Mouse (Mus musculus) frontal cortex, postnatal 10 days (tissue): ENCODE measurements around the gene Arih2.

Experiments used
- DNase-seq, 2 experiments: peaks; one replicate each; pipeline ENCODE4 v3.0.0; 2022; ENCODE audit warnings: low spot score in 2 of 2, mixed read lengths in 1 of 2

Gene Arih2

DNA sequence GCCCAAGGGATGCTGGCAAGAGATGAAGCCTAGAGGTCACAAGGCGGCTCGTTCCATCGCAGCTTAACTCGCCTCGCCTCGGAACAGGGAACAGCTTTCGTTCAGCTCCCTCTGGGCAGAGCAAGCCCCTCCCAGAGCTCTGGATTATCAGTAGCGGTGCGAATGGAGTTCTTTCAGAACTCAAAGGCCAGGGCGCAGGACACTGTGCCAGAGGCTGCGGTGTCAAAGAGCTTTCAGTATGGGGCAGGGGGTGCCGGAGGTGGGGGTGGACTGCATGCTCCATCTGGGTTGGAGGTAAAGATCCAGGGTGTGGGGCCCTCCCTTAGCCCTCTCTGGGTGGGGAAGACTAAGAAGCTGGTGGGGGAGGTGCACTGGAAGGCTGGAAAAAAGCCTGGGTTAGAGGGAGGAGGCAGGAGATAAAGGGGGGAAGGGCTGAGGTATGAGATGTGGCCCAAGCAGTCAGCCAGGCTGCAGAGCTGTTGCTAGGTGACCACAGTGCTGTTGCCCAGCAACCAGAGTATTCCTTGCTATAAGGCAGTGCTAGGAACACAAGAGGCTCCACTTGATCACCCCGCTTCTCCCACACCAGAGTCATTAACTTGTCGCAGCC, 61.5 kb downstream of the Arih2 start:
- DNase-seq: peak; percentile 80 to 90

DNA sequence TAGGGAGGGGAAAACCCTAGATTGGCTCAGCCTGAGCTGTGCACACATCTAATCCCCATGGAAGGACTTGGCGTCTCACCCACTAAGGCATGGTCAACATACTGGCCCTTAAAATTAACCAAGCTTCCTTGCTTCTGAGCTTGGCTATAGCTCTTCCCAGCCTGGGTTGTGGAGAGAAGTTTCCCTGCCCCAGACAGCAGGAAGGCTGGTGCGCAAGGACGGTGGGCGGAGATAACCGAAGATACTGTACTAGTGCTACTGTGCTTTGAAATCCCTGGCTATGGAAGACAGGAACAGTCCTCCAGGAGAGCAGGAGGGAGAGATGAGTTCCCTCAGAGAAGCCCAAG, 69.9 kb downstream of the Arih2 start:
- no peak for DNase-seq

DNA sequence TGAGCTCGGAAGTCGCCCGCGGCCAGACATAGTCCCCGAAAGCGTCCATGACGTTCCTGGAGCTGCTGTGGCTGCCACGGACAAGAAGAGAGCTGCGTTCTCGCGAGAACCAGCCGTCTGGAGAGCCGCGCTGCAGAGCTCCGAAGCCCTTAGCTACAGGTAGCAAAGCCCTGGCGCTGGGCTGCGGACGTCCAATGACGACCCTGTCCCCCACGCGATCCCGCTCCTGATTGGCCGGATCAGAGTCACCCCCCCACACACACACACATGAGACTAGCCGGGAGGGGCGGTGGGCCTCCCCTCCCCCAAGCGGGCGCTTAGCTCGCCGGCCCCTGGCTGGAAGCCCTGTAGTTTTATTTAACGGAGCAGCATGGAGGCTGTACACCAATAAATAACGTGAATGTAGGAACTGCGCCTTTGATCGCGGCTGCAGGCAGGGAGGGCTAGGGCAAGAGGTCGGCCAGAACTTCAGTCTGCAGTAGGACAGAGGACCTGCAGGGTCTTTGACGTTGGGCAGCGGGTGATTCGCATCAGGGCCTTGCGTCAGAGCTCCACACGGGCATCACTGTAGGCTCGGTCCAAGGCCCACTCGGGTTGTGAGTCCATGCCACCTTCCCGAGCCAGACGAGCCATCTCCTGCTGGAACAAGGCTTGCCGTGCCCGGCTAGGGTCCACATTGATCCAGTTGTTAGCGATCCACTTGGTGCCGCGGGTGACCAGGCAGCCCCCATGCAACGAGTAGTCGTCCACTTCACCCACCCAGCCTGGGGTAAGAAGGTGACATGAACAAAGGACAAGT, 70.4 kb downstream of the Arih2 start, which contains the start of gene Wdr6:
TSS of gene Wdr6 (minus strand) at position 195 of the 799 bp plus-strand sequence.
- peak; percentile 95 to 96 for DNase-seq

DNA sequence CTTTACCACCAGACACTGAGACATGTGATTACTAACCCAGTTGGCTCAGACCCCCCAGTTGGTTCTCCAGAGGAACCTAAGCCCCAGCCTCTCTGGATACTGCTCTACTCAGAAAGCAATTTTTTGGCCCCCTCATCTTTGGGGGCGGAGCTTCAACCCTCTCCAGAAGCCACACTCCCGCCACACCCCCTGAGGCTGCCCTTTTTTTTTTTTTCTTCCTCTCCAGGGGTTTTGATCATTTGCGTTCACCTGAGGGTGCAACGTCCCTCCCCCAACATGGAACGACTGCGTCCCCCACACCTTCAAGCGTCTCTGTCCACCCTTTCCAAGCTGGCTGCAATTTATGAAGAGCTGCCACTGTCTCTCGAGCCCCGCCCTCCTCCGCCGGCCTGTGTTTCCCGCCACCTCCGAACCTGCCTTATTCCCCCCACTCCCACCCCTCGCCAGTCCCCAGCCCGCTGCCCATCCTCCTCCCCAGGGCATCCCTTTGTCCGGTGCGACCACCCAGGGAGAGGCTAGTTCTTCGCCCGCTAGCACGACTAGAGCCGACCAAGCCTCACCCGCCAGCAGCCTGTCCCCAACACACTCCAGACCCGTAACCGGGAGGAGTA, 71.1 kb downstream of the Arih2 start:
- no peak for DNase-seq

DNA sequence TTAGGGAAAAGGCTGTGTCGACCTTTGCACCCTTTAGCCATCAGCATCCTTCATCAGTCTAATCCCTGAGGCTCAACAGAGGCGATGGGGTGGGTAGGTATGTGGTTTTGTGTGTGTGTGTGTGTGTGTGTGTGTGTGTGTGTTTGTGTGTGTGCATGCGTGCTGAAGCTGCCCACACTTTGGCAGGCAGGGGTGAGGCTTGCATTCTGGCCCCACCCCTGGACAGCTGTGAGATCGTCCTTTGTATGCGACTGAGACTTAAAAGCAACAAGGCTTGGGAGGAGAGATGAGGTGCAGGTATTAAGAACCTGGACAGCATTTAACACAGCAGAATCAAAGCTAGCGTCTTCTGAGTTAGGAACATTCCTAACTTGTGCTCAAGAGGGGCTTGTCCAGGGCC, 72.2 kb downstream of the Arih2 start:
- no peak for DNase-seq

DNA sequence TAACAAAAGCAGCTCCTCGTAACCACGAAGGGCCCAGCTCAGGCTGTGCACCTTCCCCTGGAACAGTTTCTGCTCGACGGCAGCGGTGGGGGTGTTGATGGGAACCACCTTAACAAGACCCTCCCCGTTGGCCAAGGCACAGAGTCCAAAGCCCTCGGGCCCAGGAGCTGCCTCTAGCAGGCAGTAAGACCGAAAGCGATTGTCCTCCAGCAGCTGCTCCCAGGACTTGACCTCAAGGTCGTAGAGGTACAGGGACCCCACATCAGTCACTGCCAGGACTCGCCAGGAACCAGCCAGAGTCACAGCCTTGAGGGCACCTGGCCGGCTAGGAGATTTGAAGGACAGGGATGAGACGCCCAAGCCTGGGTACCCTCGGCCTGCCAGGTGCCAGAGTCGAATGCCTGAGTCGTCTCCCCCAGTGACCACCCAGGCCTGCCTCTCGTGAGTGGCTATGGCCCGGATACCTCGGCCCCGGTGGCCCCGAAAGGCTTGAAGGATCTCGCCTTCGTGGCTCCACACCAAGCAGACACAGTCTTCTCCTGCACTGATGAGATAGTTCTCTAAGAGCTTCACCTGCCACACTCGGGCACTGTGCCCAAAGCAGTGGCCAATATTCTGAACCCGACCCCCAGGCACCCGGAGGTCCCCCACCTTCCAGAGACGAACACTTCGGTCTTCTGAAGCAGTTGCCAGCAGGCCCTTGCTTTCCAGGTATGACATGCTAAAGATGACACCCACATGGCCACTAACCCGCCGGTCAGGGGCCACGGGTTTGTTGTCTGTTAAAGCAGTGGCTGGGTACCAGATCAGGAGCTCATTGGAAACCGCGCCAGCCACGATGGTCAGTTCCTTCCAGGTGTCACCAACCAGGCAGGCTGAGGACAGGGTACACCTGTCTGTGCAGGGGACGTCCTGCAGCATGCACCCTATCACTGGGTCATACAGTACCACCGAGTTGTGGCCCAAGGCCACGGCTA, 73.6 kb downstream of the Arih2 start:
- no peak for DNase-seq

DNA sequence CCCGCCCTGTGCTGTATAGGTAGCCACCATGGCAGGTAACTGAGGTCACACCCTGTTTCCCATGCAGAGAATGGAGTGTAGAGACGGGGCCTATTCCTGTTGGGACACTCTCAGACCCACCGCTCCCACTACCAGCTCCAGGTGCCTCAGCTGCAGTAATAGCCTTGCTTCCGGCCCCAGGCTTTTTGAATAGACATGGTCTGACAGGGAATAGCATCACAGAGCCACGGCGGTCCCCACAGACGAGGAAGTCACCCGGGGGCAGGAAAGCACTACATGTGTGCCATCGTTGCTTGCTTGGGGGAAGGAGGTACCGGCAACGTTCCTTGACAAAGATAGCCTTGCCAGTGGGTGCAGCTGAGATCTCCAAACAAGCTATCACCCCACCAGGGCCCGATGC, 74.3 kb downstream of the Arih2 start:
- DNase-seq: no peak

DNA sequence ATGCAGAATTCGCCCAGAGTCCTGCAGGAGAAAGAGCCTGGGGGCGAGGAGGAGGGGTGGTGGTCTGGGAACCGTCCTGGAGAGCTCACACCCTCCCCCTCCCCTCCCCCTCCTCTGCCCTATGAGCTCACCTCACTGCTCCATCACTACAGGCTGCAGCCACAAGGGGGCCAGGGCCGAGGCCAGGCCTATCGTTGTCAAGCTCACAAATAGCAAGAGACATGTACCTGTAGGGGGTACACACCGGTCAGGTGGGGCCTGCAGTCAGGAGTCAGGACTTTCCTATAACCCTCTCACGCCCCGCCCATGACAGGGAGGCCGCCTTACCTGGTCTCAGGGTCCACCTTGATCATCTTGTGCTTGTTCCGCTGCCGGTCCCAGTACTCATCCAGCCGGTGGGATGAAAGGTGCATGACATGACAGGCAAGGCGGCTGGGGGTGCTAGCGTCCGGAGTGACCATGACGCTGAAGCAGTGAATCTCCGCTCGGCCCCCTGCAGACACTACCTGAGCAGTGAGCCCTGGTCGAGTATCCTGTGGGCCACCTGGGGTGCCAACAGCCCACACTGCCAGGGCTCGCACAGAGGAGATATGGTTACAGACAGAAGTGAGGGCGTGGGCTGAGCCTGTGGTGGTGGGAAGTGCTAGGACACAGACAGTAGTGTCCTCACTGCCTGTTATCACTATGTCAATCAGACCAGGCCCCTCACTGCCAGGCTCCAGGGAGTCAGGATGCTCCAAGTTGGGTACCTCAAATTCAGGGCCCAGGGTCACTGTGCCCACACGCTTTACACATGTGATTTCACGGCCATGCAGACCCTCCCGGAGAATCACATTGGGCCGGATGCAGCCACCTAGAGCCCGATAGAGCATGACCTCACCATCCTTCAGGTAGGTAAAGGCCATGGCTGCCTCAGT, 75.2 kb downstream of the Arih2 start:
- DNase-seq: no peak

DNA sequence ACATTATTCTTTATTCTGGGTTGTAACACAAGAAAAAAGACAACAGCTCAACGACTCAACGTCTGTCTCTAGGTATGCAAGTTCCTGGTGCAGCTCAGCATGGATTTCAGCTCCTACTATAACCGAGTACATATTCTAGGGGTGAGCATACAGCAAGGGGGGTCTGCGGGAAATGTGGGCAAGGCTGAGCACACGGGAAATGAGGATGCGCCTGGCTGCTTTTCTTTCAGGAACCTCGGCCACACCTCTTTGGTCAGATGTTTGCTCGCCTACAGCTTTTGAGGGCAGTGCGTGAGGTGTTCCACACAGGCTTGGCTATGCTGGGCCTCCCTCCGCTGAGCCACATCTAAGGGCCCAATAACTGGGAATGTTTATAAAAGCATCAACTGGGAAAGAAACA, 76.9 kb downstream of the Arih2 start:
- no peak for DNase-seq

DNA sequence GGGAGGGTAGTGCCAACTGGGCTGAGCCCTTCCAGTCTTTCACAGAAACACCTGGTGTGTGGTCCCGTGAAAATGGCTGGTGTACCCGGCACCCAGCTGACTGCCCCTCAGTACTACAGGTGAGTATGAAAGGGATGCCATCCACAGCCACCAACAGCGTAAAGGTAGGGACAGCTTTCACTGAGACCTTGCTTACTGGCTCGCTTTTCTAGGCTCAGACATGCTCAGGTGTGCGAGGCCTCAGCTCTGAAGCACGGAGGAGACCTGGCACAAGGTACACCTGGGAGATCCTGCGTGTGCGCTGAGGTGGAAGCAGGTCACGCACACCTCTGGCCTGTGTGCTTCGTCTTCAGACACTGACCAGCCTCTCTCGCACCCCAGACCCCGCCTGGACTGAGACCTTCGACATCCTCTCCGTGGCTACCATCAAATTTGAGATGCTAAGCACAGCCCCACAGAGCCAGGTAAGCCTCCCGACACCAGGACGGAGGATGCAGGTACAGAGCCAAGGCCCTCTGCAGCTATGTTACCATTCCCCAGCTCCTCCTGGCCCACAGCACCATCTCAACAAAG, 77.7 kb downstream of the Arih2 start:
- no peak for DNase-seq

DNA sequence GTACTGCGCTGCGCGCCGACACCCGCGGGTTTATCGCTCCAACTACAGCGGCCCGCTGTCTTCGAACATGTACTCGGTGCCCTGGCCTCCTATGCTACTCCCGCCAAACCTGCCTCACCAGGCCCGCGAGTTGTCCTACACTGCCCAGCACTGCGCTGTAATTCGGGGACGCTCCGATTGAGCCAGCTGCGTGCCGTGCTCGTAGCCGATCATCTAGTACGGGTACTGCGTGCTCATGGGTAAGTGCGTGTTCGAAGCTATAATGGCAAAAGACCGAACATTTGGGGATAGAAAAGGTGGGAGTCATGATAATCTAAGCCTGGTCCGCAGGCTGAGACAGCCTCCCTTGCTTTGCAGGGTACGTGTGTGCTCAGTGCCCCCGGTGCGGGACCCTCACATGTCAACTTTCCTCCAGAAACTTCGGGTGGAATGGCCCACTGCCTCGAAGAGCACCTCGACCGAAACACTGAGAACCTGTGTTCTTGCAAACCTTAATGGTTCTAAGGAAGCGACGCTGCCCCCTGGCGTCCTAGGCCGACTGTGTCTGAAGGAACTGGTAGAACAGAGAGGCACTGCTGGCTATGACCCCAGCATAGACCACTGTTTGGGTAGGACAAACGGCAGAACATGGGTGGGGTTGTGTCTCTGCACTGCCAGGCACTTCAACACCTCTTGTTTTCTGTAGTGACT, 78.8 kb downstream of the Arih2 start:
- DNase-seq: no peak

DNA sequence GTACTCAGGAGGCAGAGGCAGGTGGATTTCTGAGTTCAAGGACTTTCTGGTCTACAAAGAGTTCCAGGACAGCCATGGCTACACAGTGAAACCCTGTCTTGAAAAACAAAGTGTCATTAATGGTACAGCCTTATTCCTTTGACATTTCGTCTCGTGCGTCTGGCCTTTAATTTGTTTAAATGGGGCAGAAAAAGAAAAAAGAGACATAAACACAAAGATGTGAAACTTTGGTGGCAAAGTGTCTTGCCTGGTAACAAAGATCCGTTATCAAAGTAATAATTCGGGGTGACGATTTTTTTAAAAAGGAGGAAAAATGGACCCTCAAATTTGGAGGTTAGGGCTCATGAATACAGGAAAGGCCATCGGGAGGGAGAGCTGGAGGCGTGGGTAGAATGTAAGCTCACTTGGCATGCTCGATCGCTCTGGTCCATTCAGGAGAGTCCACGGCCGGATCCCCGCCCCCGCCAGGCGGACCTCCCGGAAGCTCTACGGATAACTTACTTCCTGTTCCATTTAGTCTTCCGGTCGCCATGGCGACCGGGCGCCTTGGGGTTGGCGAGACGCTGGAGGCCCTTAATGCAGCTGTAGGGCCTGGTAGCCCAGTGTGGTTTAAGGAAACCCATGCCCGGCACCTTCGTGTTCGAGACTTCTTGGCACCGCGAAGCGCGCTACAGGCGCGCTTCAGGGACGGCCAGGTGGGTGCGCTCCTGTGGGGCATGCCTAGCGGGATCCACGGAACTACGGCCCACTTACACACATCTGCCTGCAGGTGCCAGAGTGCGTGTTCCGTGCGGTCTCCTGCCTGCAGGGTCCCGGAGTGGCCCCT, 79.6 kb downstream of the Arih2 start, which contains the start of gene Dalrd3:
TSS of gene Dalrd3 (plus strand) at position 506 of the 826 bp plus-strand sequence.
- DNase-seq: peak; percentile 86 to 91

DNA sequence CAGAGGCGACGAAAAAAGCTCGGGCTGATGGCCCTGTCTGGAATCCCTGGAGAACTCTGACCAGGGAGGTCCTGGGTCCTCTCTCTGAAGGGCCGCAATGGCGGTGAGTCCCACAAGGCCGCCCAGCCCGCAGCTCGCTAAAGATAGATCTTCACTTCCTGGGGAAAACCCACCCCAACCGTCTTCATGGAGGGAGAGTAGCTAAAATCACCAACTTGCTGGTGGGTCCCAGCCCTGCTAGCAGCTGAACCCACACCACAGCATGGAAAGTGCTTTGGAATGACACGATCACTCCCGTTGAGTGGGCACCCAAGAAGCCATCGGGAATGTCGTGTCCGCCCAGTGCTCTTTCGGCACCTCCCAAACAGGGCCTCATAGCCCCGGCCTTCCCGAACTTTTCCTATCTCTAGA, 80.7 kb downstream of the Arih2 start:
- DNase-seq: no peak

DNA sequence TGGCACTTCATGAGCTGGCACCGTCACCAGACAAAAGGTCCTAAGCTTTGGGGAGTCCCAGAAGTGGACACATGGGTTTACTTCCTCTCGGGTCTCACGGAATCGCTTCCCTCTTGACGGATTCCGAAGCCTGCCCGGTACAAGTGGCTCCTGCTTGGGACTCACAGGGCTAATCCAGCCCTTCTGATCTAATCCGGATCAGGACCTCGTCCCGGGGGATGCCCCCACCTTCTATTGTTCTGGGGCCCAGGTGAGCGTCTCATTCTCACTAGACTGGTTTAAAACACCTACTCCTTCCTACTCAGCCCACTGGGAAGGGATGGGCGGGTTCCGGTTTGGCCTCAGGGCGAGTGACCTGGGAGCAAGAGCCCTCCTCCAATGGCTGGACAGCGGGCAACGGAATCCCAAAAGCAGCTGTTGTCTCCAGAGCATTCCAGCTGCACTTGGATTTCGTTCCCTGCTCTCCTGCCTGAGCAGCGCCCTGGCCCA, 81.2 kb downstream of the Arih2 start:
- DNase-seq: no peak

DNA sequence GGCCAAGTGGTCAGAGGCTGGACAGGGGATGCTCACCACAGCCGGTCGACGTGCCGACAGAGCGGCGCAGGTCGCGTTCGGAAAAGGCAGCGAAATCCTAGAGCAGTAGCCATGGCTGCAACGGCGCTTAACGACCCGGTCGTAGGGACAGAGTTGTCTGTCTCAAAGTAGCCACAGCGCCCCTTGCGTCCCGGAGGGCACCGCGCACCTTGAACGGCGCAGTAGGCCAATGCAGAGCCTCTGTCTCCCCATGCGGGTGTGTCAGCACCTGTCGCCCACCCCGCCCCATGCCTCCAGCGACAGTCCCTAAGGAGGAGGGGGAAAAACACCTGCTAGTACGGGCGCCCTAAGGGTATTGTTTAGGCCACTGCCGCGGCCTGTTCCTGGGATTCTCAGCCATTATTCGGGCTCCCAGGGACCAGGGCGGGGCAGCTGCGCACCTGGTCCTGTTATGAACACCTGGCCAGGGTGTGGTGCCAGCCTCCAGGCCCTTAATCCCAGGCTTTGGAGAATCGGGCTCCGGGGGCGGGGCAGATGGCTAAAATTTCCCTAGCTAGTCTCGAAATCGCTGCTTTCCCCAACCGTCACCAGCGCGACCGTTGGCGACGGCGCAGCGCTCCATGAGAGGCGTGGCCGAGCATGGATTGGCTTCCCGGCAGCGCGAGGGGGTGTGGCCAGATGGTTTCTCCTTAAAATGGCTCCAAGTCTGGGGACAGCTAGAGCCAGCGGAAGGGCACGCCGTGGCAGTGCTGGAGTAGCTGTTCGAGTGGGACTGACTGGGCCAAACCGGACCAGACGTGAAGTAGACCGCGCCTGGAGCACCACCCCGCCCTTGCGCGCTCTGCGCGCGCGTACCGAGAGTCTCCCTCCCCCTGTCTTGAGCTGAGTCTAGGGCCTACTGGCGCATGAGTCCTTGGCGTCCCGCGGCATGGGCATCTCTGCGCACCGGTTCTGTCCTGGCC, 82.1 kb downstream of the Arih2 start, which contains the start of gene Ndufaf3:
TSS of gene Ndufaf3 (minus strand) at position 620 of the 962 bp plus-strand sequence.
- DNase-seq: peak; percentile 92 to 94

DNA sequence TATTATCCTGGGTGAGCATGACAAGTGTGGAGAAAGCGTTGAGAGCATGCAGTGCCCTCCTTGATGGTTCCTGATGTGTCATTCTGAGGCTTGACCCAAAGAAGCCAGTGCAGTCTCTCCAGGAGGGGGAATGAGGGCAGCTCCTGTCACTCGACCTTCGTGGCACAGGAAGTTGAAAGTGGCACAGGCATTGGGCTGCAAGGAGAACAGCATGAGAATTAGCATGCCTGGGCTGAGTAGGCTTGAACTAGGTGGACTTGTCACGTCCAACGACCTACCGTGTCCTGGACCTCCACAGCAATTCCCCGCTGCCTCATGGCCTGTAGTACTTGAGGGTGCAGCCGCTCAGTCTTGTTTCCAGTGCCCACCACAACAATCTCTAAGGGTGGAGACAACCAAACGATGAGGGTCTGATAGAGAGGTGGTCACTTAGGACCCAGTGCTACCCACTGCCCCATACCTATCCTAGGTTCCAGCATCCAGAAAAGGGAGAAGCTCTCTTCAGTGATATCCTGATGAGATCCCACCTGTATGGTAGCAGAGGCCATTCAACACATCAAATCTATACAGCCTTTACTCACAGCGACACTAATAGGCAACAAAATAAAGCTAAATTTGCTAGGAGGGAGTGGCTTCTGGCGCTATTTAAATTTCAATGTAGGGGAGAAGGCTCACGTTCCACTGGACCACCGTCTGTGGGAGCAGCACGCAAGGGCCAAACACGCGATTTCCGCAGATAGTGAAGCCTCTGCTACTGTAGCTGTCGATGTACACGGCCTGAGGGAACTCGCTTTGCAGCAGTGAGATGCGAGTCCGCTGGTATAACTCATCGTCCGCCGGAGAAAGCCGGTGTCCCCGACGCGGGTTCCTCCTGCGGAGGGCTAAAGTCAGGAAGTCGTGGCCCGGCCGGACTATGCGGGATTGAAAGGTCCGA, 83.0 kb downstream of the Arih2 start:
- no peak for DNase-seq
